In the genomic region with DNA sequence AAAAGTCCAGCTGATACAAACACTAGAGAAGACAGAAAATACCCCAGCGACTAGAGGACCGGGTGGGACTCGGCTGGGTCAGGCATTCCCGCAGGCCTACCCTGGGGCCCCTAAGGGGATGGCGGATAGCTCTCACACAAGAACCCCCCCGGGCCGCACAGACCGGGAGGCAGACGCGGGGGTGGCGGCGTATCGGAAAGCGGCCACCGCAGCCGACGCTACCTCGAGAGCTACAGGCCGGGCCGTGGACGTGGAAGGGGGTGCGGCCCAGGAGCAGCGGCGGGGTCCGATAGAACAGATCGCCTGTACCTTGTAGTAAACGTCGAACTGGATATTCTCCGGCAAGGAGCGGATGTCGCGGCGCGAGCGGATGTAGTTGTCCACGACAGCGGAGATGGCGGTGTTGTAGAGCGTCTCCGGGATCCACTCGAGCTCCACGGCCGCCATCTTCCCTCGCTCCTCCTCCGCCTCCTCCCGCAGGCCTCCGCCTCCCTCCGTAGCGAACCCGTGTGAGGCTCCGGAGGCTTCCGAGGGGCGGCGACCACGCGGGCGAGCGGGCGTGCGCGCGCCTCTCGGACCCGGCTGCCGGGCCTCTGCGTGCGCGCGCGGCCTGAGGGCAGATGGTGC, we compare ENCODE assay signal across 7 mouse cellular contexts. TPM values are rescaled to one million over a fixed set of nuclear protein-coding genes. Genes with fewer than 3 reads are reported as not detected.
A peak's percentile ranks its signal among the peaks of the same experiment; 100 is the strongest.
DNase-seq lines count a peak whose midpoint lies in the region; ATAC-seq lines count a peak whose summit lies in the region.

No protein-coding gene starts in this region.

- H3K9ac ChIP-seq in midbrain, embryonic 12.5 days (replicated peaks): peak overlapping the region; percentile 87

- peaks cover 14% of the 10 kb centered on the region for H3K4me1 ChIP-seq in embryonic facial prominence, embryonic 10.5 days
- peaks cover 11% of the 10 kb centered on the region for H3K4me1 ChIP-seq in limb, embryonic 10.5 days
- peaks cover 12% of the 10 kb centered on the region for H3K4me1 ChIP-seq in midbrain, embryonic 12.5 days

- no peaks in the 10 kb centered on the region for H3K9me3 ChIP-seq in embryonic facial prominence, embryonic 10.5 days
- no peaks in the 10 kb centered on the region for H3K9me3 ChIP-seq in limb, embryonic 10.5 days (replicated peaks)
- no peaks in the 10 kb centered on the region for H3K9me3 ChIP-seq in midbrain, embryonic 12.5 days

- peak; percentile 92 for DNase-seq in adrenal gland, postnatal 14 days
- peak; percentile 89 for DNase-seq in embryonic facial prominence, embryonic 10.5 days (ENCODE audit: low spot score)
- peak; percentile 80 for DNase-seq in kidney, adult 11 months
- DNase-seq in limb, embryonic 10.5 days (ENCODE audit: low spot score): no peak
- DNase-seq in spleen, adult 12 weeks (ENCODE audit: low spot score): peak; percentile 84

- ATAC-seq in granulocyte monocyte progenitor cell, adult 5-6 weeks (replicated peaks; ENCODE audit: poor library complexity, severe bottlenecking): peak; percentile 91
- peak; percentile 94 for ATAC-seq in midbrain, embryonic 12.5 days (ENCODE audit: low FRiP score, low read depth)

- H3K36me3 ChIP-seq in embryonic facial prominence, embryonic 10.5 days (replicated peaks): peaks cover 34% of the 10 kb centered on the region
- peaks cover 39% of the 10 kb centered on the region for H3K36me3 ChIP-seq in limb, embryonic 10.5 days
- peaks cover 7% of the 10 kb centered on the region; the same call in 1 of the 2 replicates for H3K36me3 ChIP-seq in midbrain, embryonic 12.5 days

- peak overlapping the region; percentile 71 for H3K4me2 ChIP-seq in midbrain, embryonic 12.5 days (replicated peaks)

- peak overlapping the region; percentile 97 for H3K4me3 ChIP-seq in embryonic facial prominence, embryonic 10.5 days
- peak overlapping the region; percentile 95 for H3K4me3 ChIP-seq in limb, embryonic 10.5 days
- H3K4me3 ChIP-seq in midbrain, embryonic 12.5 days: peak overlapping the region; percentile 89

- H3K27me3 ChIP-seq in embryonic facial prominence, embryonic 10.5 days (replicated peaks; ENCODE audit: low read depth, poor library complexity, severe bottlenecking): no peaks in the 10 kb centered on the region
- H3K27me3 ChIP-seq in limb, embryonic 10.5 days (ENCODE audit: low read depth, poor library complexity, severe bottlenecking): no peaks in the 10 kb centered on the region
- H3K27me3 ChIP-seq in midbrain, embryonic 12.5 days: no peaks in the 10 kb centered on the region

- peak overlapping the region; percentile 99 for H3K27ac ChIP-seq in embryonic facial prominence, embryonic 10.5 days (replicated peaks)
- peak overlapping the region; percentile 99 for H3K27ac ChIP-seq in limb, embryonic 10.5 days
- peak overlapping the region; percentile 100 for H3K27ac ChIP-seq in midbrain, embryonic 12.5 days (replicated peaks)

- WGBS in embryonic facial prominence, embryonic 10.5 days: under 1% methylated on average over 70 of the region's 70 CpGs
- WGBS in limb, embryonic 10.5 days: under 1% methylated on average over 70 of the region's 70 CpGs
- under 1% methylated on average over 58 of the region's 70 CpGs for WGBS in midbrain, embryonic 12.5 days

RNA-seq across cellular contexts. Expression of a gene that starts 0.5 kb away (rescaled TPM):
- 43.0 and 43.3 TPM in 2 replicates for total RNA-seq in adrenal gland, postnatal 14 days (2021)
- 42.7 and 46.2 TPM in 2 replicates for polyA plus RNA-seq in embryonic facial prominence, embryonic 10.5 days (2016; fragmentation: Nextera tagmentation; extraction: Ambion mirVana)
- 27.3 and 31.5 TPM in 2 replicates for total RNA-seq in granulocyte monocyte progenitor cell, adult 5-6 weeks (2014; fragmentation: Nextera tagmentation)
- total RNA-seq in granulocyte monocyte progenitor cell, adult 5-6 weeks (2017): 25.5 TPM in 2 replicates
- polyA plus RNA-seq in limb, embryonic 10.5 days (2016; fragmentation: Nextera tagmentation; extraction: Ambion mirVana): 39.3 and 42.8 TPM in 2 replicates
- polyA plus RNA-seq in midbrain, embryonic 12.5 days (2016; fragmentation: Nextera tagmentation; extraction: Ambion mirVana): 55.8 and 56.0 TPM in 2 replicates
